Mouse (Mus musculus) ovary, postnatal 36 days (tissue): ENCODE results near the gene Plcd4.
A peak's percentile ranks its signal among the peaks of the same experiment; 100 is the strongest.

Experiments
- DNase-seq: peaks from one replicate; pipeline ENCODE4 v3.0.0; 2022; ENCODE audit warnings: low spot score, mixed read lengths

Gene Plcd4

DNA sequence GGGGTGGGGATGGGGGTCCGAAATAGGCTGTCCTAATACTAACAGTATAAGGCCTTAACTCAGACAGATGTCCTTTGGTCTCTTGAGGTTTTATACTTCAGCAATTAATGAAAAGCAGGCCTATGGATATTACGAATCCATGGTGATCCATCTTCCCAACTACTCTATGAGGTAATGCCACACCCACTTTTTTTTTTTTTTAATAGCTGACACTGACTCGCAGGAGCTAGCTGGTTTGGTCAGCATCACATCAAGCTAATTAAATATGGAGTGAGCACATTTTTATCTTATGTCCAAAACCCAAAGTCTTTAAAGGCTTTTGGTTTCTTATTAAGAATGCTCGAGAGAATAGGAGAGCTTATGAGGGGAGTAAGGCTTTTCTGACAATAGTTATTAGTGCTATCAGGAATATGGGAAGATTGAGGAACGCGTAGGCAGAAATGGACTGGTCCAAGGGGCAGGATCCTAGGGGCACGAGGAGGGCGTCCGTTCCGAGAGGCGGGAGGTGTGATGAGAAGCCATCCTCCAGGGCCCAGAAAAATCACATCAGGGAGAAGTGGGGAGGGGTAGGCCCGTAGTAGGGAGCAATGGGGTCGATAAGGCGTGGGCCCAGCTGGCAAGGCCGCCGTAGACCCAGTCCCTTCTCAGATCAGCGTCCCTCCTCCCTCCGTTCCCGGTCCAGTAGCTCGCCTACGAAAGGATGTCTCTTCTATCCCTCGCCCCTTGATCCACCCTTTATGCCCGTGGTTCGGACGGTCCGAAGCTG, 58.0 kb downstream of the Plcd4 start:
- no peak for DNase-seq

DNA sequence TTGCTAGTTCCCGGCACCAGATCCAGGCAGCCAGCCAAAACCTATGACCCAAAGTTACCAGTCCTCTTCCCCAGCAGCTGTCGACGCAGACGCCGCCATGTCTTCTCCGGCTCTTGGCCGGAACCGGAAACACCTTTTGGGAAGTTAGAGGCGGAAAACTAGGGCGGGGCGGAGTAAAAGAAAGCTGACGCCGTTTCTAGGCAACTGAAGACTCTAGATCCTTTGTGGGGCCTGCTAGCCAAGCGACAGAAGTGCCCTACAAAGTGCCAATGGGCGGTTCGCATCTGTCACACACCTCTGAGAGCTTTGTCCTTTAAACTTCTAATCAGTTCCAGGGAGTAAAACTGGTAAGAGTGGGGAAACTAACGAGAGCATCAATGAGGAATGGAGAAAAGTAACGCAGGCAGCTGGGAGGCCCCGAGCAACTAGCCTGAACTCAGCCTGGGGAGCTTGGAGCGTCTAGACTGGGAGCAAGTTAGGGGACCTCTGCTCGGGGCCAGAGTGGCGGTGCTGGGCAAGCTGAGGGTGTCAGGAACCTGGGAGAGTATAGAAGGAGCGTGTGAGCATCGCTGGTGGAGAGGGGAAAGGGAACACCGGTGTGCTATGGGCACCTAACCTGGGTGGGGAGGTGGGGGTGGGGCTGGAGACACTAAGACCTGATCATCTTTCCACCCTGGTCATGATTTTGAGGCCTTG, 58.7 kb downstream of the Plcd4 start, which contains the start of the genes Rnf25 and Stk36:
Gene Rnf25 (minus strand): TSS at position 131 of the 696 bp plus-strand sequence.
Gene Stk36 (plus strand): TSS at position 179 of the 696 bp plus-strand sequence.
- DNase-seq, result peak; percentile 78
